Mouse (Mus musculus) CH12.LX (cell line): ENCODE measurements at regions not wholly inside any gene's neighbourhood (a gene's known extent, or its start where the extent isn't known, plus 50 kb on each side); places are given as distances from the start of the nearest gene placed in this dataset.

Experiments used
- DNase-seq: peaks from one replicate; pipeline ENCODE4 v3.0.0-alpha.2; 2013; ENCODE audit errors: extremely low read depth
- H3K27ac ChIP-seq: 2 replicates; pipeline ENCODE4 v1.5.1; 2012; ENCODE audit warnings: low read depth, mild to moderate bottlenecking, control low read depth, moderate library complexity; ENCODE audit not compliant: insufficient read depth
- H3K27me3 ChIP-seq: replicated peaks from 2 replicates; pipeline ENCODE3; 2012; ENCODE audit warnings: inconsistent platforms
- H3K36me3 ChIP-seq, 2 experiments: replicated peaks in 1 of 2; 2 replicates each; pipeline versions ENCODE3 to v1.6.1; 2012; ENCODE audit warnings: inconsistent platforms in 1 of 2, low read length in 1 of 2, mild to moderate bottlenecking in 1 of 2, mixed read lengths in 1 of 2, moderate library complexity in 1 of 2; ENCODE audit not compliant: control insufficient read depth in 1 of 2, insufficient read depth in 1 of 2
- H3K4me1 ChIP-seq, 2 experiments: 2 replicates each; pipeline ENCODE4 v1.6.1; 2012; ENCODE audit warnings: inconsistent platforms in 1 of 2, moderate library complexity in 1 of 2; ENCODE audit not compliant: insufficient read depth in 2 of 2, control insufficient read depth in 1 of 2
- H3K4me2 ChIP-seq: 2 replicates; pipeline ENCODE4 v1.6.1; 2012; ENCODE audit warnings: low read depth, mild to moderate bottlenecking, control low read depth; ENCODE audit not compliant: poor library complexity, insufficient read depth, severe bottlenecking
- H3K4me3 ChIP-seq, 3 experiments: fragments of 150-350 bp in 1 of 3; sonication (generic) in 1 of 3; replicated peaks in 1 of 3; 2 replicates each; pipeline versions ENCODE3 to v1.5.1; 2011 to 2012; ENCODE audit warnings: low read depth in 2 of 3, low read length in 2 of 3, mild to moderate bottlenecking in 2 of 3, moderate library complexity in 2 of 3, control low read depth in 1 of 3, improper control_type of control experiment in 1 of 3, inconsistent platforms in 1 of 3, mixed read lengths in 1 of 3; ENCODE audit not compliant: poor library complexity in 1 of 3
- H3K79me2 ChIP-seq: replicated peaks from 2 replicates; pipeline ENCODE4 v1.6.1; 2012; ENCODE audit warnings: mild to moderate bottlenecking, moderate library complexity; ENCODE audit not compliant: control insufficient read depth, poor library complexity, insufficient read depth, severe bottlenecking; ENCODE audit errors: extremely low read depth
- H3K9ac ChIP-seq: 2 replicates; pipeline ENCODE4 v1.6.1; 2012; ENCODE audit warnings: low read depth, mild to moderate bottlenecking, control low read depth, moderate library complexity; ENCODE audit not compliant: insufficient read depth
- H3K9me3 ChIP-seq: replicated peaks from 2 replicates; pipeline ENCODE3; 2012; ENCODE audit warnings: low read length, inconsistent platforms, mixed read lengths
- CHD2 ChIP-seq: IDR thresholded peaks from 2 replicates; pipeline ENCODE4 v1.6.1; 2011; ENCODE audit warnings: low read length, improper control_type of control experiment
- E2F4 ChIP-seq: IDR thresholded peaks from 2 replicates; pipeline ENCODE4 v1.6.1; 2011; ENCODE audit warnings: low read depth, low read length, improper control_type of control experiment; ENCODE audit not compliant: insufficient replicate concordance
- ETS1 ChIP-seq: conservative IDR thresholded peaks from 2 replicates; pipeline ENCODE4 v1.6.1; 2012; ENCODE audit warnings: low read depth, mild to moderate bottlenecking, inconsistent platforms, low read length, improper control_type of control experiment, moderate library complexity
- GABPA ChIP-seq: IDR thresholded peaks from 2 replicates; pipeline ENCODE4 v1.6.1; 2012; ENCODE audit warnings: low read depth, low read length, improper control_type of control experiment, inconsistent platforms; ENCODE audit not compliant: insufficient replicate concordance
- HCFC1 ChIP-seq: IDR thresholded peaks from 2 replicates; pipeline ENCODE4 v1.6.1; 2012; ENCODE audit warnings: low read depth, mild to moderate bottlenecking, inconsistent platforms, low read length, improper control_type of control experiment
- JUND ChIP-seq: conservative IDR thresholded peaks from 2 replicates; pipeline ENCODE4 v1.6.1; 2011; ENCODE audit warnings: low read depth, low read length, improper control_type of control experiment
- KAT2A ChIP-seq: IDR thresholded peaks from 2 replicates; pipeline ENCODE4 v1.6.1; 2012; ENCODE audit warnings: low read length, improper control_type of control experiment, inconsistent platforms; ENCODE audit not compliant: insufficient replicate concordance
- MAFK ChIP-seq: IDR thresholded peaks from 2 replicates; pipeline ENCODE4 v1.6.1; 2011; ENCODE audit warnings: low read length, improper control_type of control experiment; ENCODE audit not compliant: insufficient replicate concordance
- MAX ChIP-seq: IDR thresholded peaks from 2 replicates; pipeline ENCODE4 v1.6.1; 2011; ENCODE audit warnings: low read length, improper control_type of control experiment
- MEF2A ChIP-seq: IDR thresholded peaks from 2 replicates; pipeline ENCODE4 v1.6.1; 2014; ENCODE audit warnings: low read depth, mild to moderate bottlenecking, inconsistent platforms, low read length, improper control_type of control experiment, borderline replicate concordance
- MXI1 ChIP-seq: IDR thresholded peaks from 2 replicates; pipeline ENCODE4 v1.6.1; 2011; ENCODE audit warnings: mild to moderate bottlenecking, low read depth, low read length, improper control_type of control experiment
- MYC ChIP-seq: IDR thresholded peaks from 2 replicates; pipeline ENCODE4 v1.6.1; 2011; ENCODE audit warnings: low read depth, mild to moderate bottlenecking, improper control_type of control experiment, low read length
- NRF1 ChIP-seq: IDR thresholded peaks from 2 replicates; pipeline ENCODE4 v1.6.1; 2014; ENCODE audit warnings: low read depth, mild to moderate bottlenecking, inconsistent platforms, low read length, improper control_type of control experiment, moderate library complexity
- RAD21 ChIP-seq: IDR thresholded peaks from 2 replicates; pipeline ENCODE4 v1.6.1; 2011; ENCODE audit warnings: low read depth, mild to moderate bottlenecking, low read length, improper control_type of control experiment, moderate library complexity
- SMC3 ChIP-seq: IDR thresholded peaks from 2 replicates; pipeline ENCODE4 v1.6.1; 2011; ENCODE audit warnings: low read depth, low read length, improper control_type of control experiment
- UBTF ChIP-seq: IDR thresholded peaks from 2 replicates; pipeline ENCODE4 v1.6.1; 2012; ENCODE audit warnings: low read depth, mild to moderate bottlenecking, inconsistent platforms, low read length, improper control_type of control experiment, moderate library complexity
- USF1 ChIP-seq: IDR thresholded peaks from 2 replicates; pipeline ENCODE4 v1.6.1; 2014; ENCODE audit warnings: low read depth, mild to moderate bottlenecking, inconsistent platforms, low read length, improper control_type of control experiment
- USF2 ChIP-seq: conservative IDR thresholded peaks from 2 replicates; pipeline ENCODE4 v1.6.1; 2011; ENCODE audit warnings: low read depth, low read length, improper control_type of control experiment
- ZC3H11A ChIP-seq: IDR thresholded peaks from 2 replicates; pipeline ENCODE4 v1.6.1; 2012; ENCODE audit warnings: low read depth, mild to moderate bottlenecking, inconsistent platforms, low read length, improper control_type of control experiment
- ZKSCAN1 ChIP-seq: IDR thresholded peaks from 2 replicates; pipeline ENCODE4 v1.6.1; 2012; ENCODE audit warnings: low read depth, inconsistent platforms, low read length, improper control_type of control experiment, borderline replicate concordance
- ZMIZ1 ChIP-seq: IDR thresholded peaks from 2 replicates; pipeline ENCODE4 v1.6.1; 2012; ENCODE audit warnings: low read depth, mild to moderate bottlenecking, inconsistent platforms, low read length, improper control_type of control experiment
- ZNF384 ChIP-seq: IDR thresholded peaks from 2 replicates; pipeline ENCODE4 v1.6.1; 2012; ENCODE audit warnings: low read depth, low read length, improper control_type of control experiment, inconsistent platforms
- dilution Hi-C: fragments of 300-500 bp; cut with MboI; formaldehyde crosslinking; loops from 2 replicates; pipeline ENCODE4 v1.14.3; 2020; ENCODE audit warnings: low sequenced_read_pairs; ENCODE audit not compliant: extremely low pct_unique_long_range_greater_than_20kb, extremely low pct_ligation_motif_present
- in situ Hi-C: fragments of 300-500 bp; cut with MboI; formaldehyde crosslinking; loops from 3 replicates; pipeline ENCODE4 v1.14.3; 2019; ENCODE audit warnings: low sequenced_read_pairs, low pct_ligation_motif_present, low pct_unique_long_range_greater_than_20kb, mixed read lengths

GRCm38 (mm10) chr3:53338571-53338970 lies 124.6 kb downstream of the Nhlrc3 start:
- H3K9ac ChIP-seq, result no peak overlapping the region
- no peaks in the 10 kb centered on the region for H3K27me3 ChIP-seq
- peak overlapping the region; percentile 25; the same call in 1 of the 2 replicates for H3K4me2 ChIP-seq
- dilution Hi-C loops (no loop called here), in situ Hi-C loops (no loop called here)
- H3K4me3 ChIP-seq, result no peak overlapping the region
- no peaks in the 10 kb centered on the region for H3K9me3 ChIP-seq
- TF ChIP-seq JUND, result no peak
- no peak for TF ChIP-seq NRF1
- TF ChIP-seq ETS1, result no peak
- no peak for TF ChIP-seq ZKSCAN1
- no peak for TF ChIP-seq UBTF
- TF ChIP-seq MYC, result no peak
- no peak for TF ChIP-seq HCFC1
- TF ChIP-seq MAFK, result no peak
- TF ChIP-seq E2F4, result no peak
- no peak for TF ChIP-seq RAD21
- TF ChIP-seq GABPA, result no peak
- no peak for TF ChIP-seq USF1
- no peak for TF ChIP-seq ZMIZ1
- TF ChIP-seq ZNF384, result no peak
- no peak for TF ChIP-seq SMC3
- TF ChIP-seq CHD2, result no peak
- TF ChIP-seq ZC3H11A, result no peak
- TF ChIP-seq MXI1, result no peak
- no peak for TF ChIP-seq KAT2A
- TF ChIP-seq USF2, result no peak
- peaks cover 0 to 1% of the 10 kb centered on the region in 2 experiments; a peak in 1 of 4 replicates for H3K4me1 ChIP-seq
- H3K79me2 ChIP-seq, result no peaks in the 10 kb centered on the region
- DNase-seq, result no peak
- H3K27ac ChIP-seq, result no peak overlapping the region
- no peaks in the 10 kb centered on the region for H3K36me3 ChIP-seq

- H3K27ac ChIP-seq, result no peak overlapping the region
- H3K4me1 ChIP-seq, result peaks cover 2 to 8% of the 10 kb centered on the region in 2 experiments; a peak in 1 of 4 replicates
- H3K4me2 ChIP-seq, result no peak overlapping the region
- no peak overlapping the region for H3K9ac ChIP-seq
- DNase-seq, result no peak
- no peaks in the 10 kb centered on the region for H3K79me2 ChIP-seq
- no peaks in the 10 kb centered on the region for H3K36me3 ChIP-seq
- dilution Hi-C loops (no loop called here), in situ Hi-C loops (no loop called here)
- TF ChIP-seq RAD21, result no peak
- TF ChIP-seq ETS1, result no peak
- no peak for TF ChIP-seq MEF2A
- TF ChIP-seq JUND, result no peak
- TF ChIP-seq MAX, result no peak
- TF ChIP-seq MYC, result no peak
- TF ChIP-seq MXI1, result no peak
- no peak overlapping the region for H3K4me3 ChIP-seq
- no peaks in the 10 kb centered on the region for H3K9me3 ChIP-seq
- H3K27me3 ChIP-seq, result no peaks in the 10 kb centered on the region
These were observed 129.1 kb downstream of the Nhlrc3 start for GRCm38 (mm10) chr3:53334051-53334450.
